Mouse (Mus musculus) ovary, adult 18-20 months (tissue): Measurements from ENCODE around the gene Inpp5b.
A peak's percentile ranks its signal among the peaks of the same experiment; 100 is the strongest.

Source experiments
- DNase-seq: peaks from one replicate; pipeline ENCODE4 v3.0.0; 2022; ENCODE audit warnings: low spot score, mixed read lengths

The Inpp5b gene

DNA sequence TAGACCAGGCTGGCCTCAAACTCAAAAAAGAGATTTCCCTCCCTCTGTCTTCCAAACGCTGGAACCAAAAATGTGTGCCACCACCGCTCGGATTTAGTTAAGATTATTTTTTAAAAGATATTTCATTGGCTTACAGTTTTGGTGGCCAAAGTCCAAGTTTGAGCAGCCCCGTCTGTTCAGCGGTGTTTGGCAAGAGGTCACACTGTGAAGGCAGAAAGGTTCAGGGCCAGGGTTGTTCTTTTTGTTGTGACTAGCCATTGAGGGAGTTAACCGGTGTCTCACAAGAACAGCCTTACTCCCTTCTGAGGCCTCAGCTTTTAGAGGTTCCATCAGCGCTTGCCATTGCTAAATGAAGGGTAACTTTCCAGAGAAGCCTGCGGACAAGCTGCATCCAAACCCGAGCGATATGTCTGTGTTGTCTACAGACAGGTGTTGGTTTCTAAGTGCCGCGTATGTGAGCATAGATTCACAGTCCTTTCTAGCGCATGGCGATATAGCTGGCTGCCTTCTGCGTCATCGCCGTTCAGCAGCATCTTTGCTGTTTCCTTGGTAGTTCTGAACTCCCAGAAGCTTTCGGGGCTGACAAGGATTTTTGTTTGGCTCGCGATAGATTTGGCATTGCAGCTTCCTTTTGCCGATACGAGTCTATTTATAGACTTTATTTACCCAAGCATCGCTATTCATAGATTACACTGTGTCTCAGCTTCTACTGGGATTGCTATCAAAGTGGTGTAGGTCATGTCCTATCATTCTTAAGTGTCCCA is 24.3 kb downstream of the Inpp5b start:
- peak; percentile 30 for DNase-seq

DNA sequence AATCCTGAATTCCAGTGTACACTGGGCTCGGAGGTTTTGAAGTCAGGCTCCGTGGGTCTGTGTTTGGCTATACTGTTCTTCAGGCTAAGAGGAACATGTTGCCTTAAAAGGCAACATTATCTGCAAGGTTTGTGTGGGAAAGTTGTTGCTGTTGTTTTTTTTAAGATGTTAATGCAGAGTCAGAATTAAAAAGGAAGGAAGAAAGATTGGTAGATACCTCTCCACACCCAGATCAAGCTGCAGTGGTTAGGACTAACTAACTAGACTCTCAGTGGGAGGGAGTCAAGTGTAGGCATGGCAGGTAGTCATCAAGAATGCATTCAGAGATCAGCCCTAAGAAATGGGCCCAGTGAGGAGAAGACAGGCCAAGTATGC is 24.9 kb downstream of the Inpp5b start:
- no peak for DNase-seq

DNA sequence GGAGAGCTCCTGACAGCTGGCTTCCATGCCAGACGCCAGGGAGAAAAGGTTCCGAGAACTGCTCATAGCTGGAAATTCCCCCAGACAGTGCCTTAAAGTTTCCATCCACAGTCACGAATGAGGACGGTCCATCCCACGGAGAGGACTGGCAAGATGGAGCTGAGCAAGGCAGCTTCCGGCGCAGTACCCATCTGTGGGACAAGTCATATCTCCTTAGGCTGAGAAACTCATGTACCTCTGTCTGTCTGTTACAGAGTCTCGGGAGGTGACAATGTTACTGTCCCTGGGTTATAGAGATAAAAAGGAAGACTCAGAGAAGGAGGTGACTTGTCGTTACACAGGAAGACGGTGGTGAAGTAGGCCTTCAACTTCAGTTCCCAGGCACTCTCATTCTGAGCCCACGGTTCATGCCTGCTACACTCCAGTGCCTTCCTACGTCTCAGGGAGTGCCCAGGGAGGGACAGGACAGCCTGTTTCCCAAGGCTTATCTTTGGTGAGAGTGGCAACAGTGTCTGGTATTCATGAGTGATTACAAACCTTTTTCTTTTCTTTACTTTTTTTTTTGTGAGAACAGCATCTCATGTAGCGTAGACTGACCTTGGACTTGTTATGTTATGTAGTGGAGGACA is 27.4 kb downstream of the Inpp5b start:
- no peak for DNase-seq

DNA sequence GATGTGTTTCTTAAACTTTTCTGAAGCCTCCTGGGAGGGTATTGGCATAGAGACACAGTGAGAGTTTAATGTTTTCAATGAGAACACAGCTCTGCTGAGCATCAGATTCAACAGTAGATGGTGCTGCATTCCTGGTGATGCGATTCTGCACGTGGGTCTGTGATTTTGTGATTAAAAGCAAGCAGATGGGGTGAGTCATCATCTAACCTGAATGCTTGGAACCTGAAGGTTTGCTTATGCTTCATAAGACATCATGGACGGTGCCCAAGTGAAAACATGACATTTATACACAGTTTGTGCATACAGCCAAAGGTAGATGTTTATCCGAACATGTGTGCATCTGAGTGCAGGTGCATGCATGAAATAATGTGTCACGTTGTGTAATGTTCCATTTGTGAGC is 29.0 kb downstream of the Inpp5b start:
- no peak for DNase-seq

DNA sequence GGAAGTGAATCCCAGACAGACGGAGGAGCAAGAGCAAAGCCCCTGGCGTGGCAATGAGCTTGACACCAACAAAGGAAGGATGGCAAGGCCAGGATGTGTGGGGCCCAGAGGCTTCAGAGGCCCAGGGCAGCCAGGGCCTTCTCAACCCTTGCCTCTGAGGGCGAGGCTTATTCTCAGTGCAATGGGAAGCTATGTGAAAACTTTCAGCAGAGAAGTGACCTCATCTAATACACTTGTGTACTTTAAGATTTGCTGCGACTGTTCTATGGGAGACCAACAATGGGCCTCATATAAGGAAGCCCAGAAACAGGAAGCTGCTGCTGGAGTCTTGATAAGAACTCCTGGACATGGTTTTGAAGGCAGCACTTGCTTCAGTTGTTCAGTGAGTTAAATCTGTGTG is 30.5 kb downstream of the Inpp5b start:
- DNase-seq = no peak

DNA sequence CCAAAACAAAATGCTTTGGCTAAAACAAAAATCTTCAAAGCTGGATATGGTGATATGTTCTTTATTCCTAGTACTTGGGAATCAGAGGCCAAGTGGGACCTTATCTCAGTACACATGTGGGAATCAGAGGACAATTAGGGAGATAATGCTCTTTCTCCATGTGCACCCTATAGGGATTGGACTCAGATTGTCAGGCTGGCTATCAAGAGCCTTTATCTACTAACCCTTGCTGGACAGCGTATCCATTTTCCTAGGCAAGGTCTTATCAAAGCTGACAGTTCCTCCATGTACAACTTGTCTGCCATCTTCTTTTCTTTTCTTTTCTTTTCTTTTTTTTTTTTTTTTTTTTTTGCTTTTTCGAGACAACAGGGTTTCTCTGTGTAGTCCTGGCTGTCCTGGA is 31.8 kb downstream of the Inpp5b start:
- DNase-seq = no peak

DNA sequence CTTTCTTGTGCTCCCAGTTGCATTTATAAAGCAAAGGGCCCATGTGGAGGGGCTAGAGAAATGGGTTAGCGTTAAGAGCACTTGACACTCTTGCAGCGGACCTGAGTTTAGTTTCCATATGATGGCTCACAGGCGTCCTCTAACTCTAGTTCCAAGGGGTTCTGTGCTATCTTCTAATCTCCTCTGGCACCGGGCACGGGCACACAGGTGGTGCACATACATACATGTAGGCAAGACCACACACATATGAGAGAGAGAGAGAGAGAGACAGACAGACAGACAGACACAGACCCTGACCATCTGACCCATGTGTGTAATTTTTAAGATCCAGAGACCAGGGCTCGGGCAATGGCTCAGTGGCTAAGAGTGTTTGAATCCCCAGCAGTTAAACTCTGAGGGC is 32.3 kb downstream of the Inpp5b start:
- DNase-seq = no peak

DNA sequence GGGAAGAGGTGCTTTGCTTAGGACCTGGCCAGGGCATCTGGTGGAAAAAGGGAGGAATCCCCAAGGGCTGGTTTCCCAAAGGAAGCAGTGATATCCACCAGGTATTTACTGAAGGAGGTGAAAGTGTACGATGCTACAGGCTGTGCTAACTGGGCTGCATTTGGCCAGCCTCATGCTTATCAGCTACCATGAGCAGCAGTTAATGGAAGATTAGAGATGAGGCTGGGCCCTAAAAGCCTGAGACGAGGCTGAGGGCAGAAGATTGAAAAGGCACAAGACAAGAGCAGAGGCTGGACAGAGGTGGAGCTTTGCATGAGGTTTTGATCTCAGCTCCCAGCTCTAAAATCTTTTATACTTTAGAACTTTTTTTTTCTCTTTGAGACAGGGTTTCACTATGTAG is 32.8 kb downstream of the Inpp5b start:
- no peak for DNase-seq

DNA sequence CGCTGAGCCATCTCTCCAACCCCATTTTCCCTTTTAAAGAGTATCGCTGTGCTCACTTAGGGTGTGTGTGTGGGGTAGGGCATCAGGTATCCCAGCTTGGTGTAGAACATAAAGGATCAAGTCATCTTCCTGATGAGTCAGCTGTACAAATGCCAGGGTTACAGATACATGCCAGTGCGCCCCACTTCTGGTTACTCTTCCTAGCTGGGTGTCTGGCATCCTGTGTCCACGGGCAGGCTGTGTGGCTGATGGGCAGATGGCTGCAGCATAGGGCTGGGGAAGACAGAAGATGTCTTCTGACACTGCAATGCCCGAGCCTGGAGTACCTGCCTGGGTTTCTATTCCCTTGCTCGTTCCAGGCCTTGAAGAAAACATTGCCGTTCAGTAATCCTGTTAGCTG is 39.7 kb downstream of the Inpp5b start:
- DNase-seq = no peak

DNA sequence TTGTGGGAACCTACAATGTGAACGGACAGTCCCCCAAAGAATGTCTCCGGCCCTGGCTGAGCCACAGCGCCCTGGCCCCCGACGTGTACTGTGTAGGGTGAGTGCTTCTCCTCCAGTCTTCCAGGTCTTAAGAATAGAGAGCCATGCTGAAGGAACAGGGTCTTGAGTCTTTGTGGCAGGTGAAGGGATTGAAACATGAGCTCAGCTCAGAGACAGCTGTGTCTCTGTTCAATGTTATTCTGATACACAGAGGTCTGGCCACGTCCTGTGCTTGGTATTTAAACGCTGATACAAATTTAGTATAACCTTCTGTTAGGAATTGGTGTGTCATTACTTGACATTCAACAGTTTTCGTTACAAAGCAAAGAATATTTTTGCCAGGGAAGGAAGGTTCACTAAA is 40.7 kb downstream of the Inpp5b start:
- no peak for DNase-seq

DNA sequence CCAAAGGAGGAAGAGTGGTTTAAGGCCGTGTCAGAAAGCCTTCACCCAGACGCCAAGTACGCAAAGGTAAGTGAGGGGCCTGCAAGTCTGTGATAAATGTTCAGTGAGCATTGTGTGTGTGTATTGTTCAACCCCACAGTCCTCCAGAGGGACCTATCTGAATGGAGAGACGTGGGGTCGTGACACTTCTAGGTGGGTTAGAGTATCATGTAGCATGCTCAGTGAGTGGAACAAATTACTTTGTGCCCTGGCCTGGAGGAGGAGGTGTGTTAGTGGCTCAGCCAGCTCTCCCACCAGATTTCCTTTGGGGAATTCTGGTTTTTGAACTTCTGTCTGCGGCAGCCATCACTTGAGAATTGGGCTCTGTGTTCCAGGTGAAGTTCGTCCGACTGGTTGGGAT is 42.3 kb downstream of the Inpp5b start:
- no peak for DNase-seq

DNA sequence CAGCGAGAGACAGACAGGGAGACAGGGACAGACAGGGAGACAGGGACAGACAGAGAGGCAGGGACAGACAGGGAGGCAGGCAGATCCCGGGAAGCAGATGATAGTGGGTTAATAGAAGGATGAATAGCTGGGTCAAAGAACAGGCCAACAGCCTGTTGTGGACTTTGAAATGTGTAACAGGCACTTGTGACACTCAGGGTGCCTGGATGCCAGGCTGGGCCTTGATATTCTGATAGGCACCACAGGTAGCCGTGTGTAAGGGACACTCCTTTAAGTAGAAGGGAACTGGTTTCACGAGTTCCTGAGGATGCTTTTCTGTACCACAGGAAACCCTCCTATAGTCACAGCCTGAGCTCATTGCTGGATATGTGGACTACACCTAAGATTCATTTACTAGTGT is 48.4 kb downstream of the Inpp5b start:
- DNase-seq = no peak

DNA sequence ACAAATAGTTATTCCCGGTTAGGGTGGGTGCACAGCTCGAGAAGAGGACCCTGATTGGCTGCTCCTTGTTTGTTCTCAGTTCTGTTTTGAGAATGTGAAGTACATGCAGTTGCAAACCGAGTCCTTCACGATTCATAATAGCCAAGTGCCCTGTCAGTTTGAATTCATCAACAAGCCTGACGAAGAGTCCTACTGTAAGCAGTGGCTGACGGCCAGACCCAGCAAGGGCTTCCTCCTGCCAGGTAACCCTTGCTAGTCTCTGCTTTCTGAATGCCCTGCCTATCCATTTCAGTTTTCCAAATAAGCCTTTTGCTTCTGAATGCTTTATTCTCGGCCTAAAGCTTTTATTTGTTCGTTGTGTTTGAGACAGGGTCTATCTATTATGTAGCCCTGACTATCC is 50.5 kb downstream of the Inpp5b start:
- DNase-seq = no peak

DNA sequence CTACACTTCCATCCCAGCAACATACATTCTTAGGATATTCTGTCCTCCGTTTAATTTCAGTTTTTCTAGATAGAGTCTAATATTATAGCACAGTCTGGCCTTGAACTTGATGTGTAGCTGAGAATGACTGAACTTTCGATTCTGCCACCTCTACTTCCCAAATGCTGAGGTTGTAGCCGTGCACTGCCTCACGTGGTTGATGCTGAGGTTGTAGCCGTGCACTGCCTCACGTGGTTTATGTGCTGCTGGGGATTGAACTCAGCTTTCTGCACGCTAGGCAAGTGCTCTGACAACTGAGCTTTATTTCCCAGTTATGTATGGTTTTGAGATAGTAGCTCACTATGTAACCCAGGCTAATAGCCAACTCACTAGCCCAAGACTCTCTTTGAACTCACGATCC is 54.5 kb downstream of the Inpp5b start:
- DNase-seq = no peak

DNA sequence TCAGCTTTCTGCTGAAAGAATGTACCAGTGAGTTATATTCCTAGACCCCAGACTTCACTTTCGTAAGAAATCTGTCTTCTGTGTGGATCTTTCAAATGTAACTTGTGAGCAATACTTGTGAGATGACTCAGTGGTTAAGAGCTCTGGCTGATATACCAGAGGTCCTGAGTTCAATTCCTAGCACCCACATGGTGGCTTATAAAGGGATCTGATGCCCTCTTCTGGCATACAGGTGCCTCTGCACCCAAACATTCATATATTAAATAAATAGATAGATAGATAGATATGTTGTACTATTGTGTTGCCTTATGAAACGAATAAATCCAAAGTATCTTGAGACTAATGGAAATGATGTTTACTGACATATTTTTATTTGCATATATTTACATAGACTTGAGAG is 55.3 kb downstream of the Inpp5b start:
- no peak for DNase-seq

DNA sequence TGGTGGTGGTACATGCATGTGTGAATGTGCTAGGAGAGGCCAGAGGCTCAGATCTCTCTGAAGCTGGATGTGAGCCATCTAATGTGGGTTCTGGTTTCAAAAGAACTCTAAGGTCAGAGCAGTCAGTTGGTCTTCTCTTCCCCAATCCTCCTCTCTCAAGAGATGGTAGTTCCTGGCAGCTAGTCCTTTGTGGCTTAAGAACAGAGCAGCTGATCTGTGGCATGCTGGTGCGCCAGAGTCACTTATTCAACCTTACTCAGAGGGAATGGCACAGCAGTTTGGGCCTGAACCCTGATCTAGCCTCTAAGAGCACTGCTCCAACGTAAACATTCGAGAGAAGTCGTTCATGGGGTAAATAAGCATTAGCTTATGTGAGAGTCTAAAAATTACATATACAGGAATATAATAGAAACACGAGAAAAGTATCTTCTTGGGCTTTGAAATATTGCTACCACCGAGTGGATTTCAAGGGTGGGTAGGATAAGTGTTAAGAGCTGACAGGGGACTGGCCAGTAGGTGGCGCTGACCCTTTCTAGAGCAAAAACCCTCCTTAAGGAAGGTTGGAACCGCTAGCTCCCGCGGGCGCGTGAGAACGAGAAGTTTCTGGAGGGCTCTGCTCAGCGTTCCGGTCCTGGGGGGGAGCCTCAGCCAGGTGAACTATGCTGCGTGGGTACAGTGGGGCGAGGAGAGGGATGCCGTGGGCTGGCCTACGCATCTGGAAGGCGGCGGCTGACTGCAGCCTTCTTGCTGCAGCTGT is 60.1 kb downstream of the Inpp5b start, which contains the start of gene Mtf1:
Mtf1 (plus strand) TSS at position 553 of the 757 bp plus-strand sequence.
- DNase-seq = peak; percentile 68

DNA sequence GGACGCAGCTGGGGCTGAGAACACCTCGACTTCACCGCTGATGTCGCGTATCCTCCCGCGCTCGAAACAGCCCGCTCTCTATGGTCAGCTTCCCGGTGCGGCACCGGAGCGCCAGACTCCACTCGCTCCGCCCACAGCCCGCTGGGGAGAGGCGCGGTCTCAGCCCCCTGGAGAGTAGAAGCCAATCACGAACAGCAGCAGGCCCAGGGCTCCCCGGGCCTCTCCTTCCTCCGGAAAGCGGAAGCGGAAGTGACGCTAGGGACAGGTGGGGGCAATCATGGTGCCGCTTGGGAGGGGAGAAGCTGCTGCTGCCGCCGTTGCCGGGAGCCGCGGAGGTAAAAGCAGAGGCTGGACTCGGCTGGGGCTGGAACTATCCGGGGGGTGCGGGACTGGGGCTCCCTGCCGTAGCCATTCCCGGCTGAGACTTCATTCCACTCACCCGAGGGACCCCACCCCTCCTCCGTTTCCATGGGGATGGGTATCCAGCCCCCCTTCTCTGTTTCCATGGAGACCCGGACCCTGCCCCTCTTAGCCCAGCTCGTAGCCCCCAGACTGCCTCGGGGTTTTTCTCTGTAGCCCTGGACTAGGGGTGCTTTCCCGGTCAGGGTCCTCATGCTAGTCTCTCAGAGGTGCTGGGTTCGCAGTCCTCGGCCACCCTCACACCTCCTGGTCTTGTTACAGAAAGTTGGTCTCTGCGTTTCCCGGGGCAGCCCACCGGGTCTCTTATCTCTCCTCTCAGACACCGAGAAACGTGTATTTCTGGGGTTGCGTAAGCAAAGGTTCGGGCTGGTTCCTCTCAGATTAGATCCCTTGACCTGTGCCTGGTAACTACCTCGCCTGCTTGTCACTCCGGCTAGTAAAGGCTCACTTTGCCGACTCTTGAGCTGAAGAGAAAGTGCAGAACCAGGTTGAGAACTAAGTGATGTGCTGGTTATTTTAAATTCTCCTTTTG is 60.9 kb downstream of the Inpp5b start:
- DNase-seq = peak; percentile 96

DNA sequence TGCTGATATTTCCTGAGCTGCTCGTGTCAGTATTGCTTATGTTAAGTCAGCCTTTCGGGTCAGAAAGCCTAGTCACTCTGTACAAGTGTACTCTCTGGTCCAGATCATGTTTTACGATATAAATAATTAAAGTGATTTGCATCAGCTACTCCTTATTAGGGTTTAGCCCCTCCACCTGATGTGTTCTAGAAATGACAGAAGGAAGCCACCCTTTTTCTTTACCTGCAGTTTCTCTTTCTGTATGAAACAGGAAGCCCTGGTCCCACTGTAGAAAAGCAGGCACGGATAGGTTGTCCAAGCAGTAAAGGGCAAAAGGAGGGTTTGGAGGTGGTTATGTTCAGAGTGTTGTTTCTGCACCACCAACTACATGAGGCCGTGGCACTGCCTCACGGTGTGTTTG is 61.8 kb downstream of the Inpp5b start:
- no peak for DNase-seq

DNA sequence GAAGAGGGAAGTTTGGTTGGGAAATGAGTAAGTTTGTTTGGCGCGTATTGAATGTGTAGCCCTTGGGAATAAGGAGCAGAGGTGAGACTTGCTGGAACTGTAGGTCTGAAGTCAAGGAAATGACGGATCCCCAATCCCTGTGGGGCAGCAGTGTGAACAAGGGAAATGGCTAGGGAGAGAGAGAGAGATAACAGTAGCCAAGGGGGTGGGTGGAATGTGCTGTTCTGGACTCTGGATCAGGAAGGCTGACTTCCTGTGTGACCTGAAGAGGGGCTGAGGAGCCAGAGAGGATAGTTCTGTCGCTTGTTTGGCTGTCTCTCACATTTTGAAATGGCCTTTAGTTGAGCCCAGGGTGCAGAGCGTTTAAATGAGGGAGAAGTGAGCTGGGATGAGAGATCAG is 66.9 kb downstream of the Inpp5b start:
- DNase-seq = no peak

DNA sequence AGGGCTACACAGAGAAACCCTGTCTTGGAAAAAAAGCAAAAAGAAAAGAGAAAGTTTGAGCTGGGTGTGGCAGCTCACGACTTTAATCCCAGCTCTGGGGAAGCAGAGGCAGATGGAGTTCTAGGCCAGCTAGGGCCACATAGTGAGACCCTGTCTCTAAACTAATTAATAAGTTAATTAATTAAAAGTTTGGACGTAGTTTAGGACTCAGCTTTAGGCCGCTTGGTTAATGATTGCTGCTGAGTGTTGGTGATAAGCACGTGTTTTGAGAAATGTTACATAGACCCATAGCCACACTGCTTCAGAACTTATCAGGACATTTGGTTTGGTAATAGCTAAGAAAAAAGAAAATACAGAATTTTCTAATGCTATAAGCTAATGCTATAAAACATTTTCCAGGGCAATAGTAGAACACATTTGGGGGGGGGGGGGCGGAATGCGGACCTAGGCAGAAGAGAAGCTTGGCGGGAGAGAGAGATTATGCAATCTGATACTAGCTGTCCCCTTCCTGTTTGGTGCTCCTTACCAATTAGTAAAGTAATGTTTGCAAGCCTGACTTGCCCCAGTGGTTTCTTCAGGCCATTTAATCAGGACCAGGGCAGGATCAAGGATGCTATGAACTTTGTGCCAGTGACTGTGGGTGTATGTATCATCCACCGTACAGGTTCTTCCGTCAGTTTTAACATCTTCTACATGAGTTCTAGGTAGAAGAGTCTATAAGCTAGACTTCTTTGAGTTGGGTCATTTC is 67.7 kb downstream of the Inpp5b start:
- DNase-seq = no peak

DNA sequence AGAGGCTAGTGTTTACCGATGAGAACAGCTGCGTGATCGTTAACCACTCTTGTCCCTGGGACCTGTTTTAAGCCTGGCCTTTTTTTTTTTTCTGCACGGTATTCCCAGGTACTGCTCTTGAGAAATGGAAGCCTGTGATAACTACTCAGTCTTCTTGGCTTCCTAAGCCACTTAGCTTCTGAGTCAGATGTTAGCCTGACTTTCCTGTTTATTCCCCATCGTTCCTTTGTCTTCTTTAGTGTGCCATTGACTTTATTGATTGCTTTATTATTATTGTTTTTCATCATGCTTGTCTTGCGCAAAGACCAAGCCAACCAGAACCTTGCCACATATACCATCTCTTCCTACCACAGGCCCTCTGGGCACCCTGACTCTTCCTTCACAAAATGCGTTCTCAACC is 68.4 kb downstream of the Inpp5b start:
- no peak for DNase-seq
